Mouse (Mus musculus) stomach, postnatal 0 days (tissue): ENCODE data around the gene Fanca.

Source experiments
- CTCF ChIP-seq: IDR thresholded peaks from 2 replicates; pipeline ENCODE4 v1.5.1; 2016; ENCODE audit warnings: antibody characterized with exemption, low read depth, mild to moderate bottlenecking, moderate library complexity
- EP300 ChIP-seq: optimal IDR thresholded peaks from 2 replicates; pipeline ENCODE3; 2016; ENCODE audit warnings: antibody characterized with exemption

DNA sequence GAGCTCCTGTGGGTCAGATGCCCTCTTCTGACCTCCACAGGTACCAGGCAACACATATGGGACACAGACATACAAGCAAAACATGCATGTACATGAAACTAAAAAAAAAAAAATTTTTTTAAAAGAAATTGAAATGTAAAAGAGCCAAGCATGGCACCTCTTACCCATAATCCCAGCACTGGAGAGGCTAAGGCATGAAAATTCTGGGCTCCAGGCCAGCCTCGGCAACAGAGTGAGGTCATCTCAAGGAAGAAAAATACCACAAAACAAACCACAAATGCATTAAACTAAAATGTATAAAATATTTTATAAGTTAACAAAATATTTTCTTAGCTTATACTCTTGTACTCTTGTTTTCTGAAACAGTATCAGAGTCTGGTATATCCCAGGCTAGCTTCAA is 97.5 kb downstream of the Fanca start:
- TF ChIP-seq CTCF (no peak), EP300 (no peak)
